Mouse (Mus musculus): ENCODE results near the gene Runx1. TPM values are rescaled to one million over a fixed set of nuclear protein-coding genes. Genes with fewer than 3 reads are reported as not detected.

The Runx1 gene
- polyA plus RNA-seq, 1 experiment from 2014 or later, result 0.94 TPM

GRCm38 (mm10) chr16:92767423-92767822, 58.5 kb downstream of the Runx1 start:
- no peak overlapping the region for H3K9ac ChIP-seq (ENCODE audit: low read depth, low read length)
- no peaks in the 10 kb centered on the region for H3K27me3 ChIP-seq (replicated peaks; ENCODE audit: control insufficient read depth, insufficient read depth, low read length)
- no peaks in the 10 kb centered on the region for H3K36me3 ChIP-seq (ENCODE audit: control insufficient read depth, insufficient read depth, low read length)
- ATAC-seq, result no peak
- no peak overlapping the region for H3K4me3 ChIP-seq (ENCODE audit: low read length)
- H3K9me3 ChIP-seq (ENCODE audit: control insufficient read depth, low read length), result no peaks in the 10 kb centered on the region
- no peak overlapping the region for H3K4me2 ChIP-seq (ENCODE audit: low read length)
- H3K27ac ChIP-seq (ENCODE audit: low read depth, low read length), result no peak overlapping the region
- no peaks in the 10 kb centered on the region for H3K4me1 ChIP-seq (ENCODE audit: control insufficient read depth, insufficient read depth, low read depth, low read length)
- WGBS, result 93% methylated on average over 7 of the region's 7 CpGs

GRCm38 (mm10) chr16:92764741-92765396, 61.1 kb downstream of the Runx1 start:
- no peaks in the 10 kb centered on the region for H3K27me3 ChIP-seq (replicated peaks; ENCODE audit: control insufficient read depth, insufficient read depth, low read length)
- H3K27ac ChIP-seq (ENCODE audit: low read depth, low read length), result no peak overlapping the region
- no peaks in the 10 kb centered on the region for H3K4me1 ChIP-seq (ENCODE audit: control insufficient read depth, insufficient read depth, low read depth, low read length)
- H3K4me2 ChIP-seq (ENCODE audit: low read length), result no peak overlapping the region
- no peaks in the 10 kb centered on the region for H3K9me3 ChIP-seq (ENCODE audit: control insufficient read depth, low read length)
- H3K4me3 ChIP-seq (ENCODE audit: low read length), result no peak overlapping the region
- no peak overlapping the region for H3K9ac ChIP-seq (ENCODE audit: low read depth, low read length)
- no peak for ATAC-seq
- WGBS, result 81% methylated on average over 13 of the region's 13 CpGs
- H3K36me3 ChIP-seq (ENCODE audit: control insufficient read depth, insufficient read depth, low read length), result no peaks in the 10 kb centered on the region

- ATAC-seq, result no peak
- H3K9me3 ChIP-seq (ENCODE audit: control insufficient read depth, low read length), result no peaks in the 10 kb centered on the region
- H3K4me2 ChIP-seq (ENCODE audit: low read length), result no peak overlapping the region
- no peak overlapping the region for H3K4me3 ChIP-seq (ENCODE audit: low read length)
- H3K4me1 ChIP-seq (ENCODE audit: control insufficient read depth, insufficient read depth, low read depth, low read length), result no peaks in the 10 kb centered on the region
- H3K27me3 ChIP-seq (replicated peaks; ENCODE audit: control insufficient read depth, insufficient read depth, low read length), result no peaks in the 10 kb centered on the region
- H3K9ac ChIP-seq (ENCODE audit: low read depth, low read length), result no peak overlapping the region
- WGBS, result 86% methylated on average over 3 of the region's 3 CpGs
- H3K36me3 ChIP-seq (ENCODE audit: control insufficient read depth, insufficient read depth, low read length), result no peaks in the 10 kb centered on the region
- no peak overlapping the region for H3K27ac ChIP-seq (ENCODE audit: low read depth, low read length)
Measured at GRCm38 (mm10) chr16:92763666-92764065, 62.3 kb downstream of the Runx1 start.

GRCm38 (mm10) chr16:92761968-92762521, 63.9 kb downstream of the Runx1 start:
- H3K4me2 ChIP-seq (ENCODE audit: low read length), result no peak overlapping the region
- ATAC-seq, result no peak
- H3K9me3 ChIP-seq (ENCODE audit: control insufficient read depth, low read length), result no peaks in the 10 kb centered on the region
- no peaks in the 10 kb centered on the region for H3K4me1 ChIP-seq (ENCODE audit: control insufficient read depth, insufficient read depth, low read depth, low read length)
- H3K36me3 ChIP-seq (ENCODE audit: control insufficient read depth, insufficient read depth, low read length), result no peaks in the 10 kb centered on the region
- 74% methylated on average over 15 of the region's 15 CpGs for WGBS
- no peak overlapping the region for H3K9ac ChIP-seq (ENCODE audit: low read depth, low read length)
- no peak overlapping the region for H3K27ac ChIP-seq (ENCODE audit: low read depth, low read length)
- no peaks in the 10 kb centered on the region for H3K27me3 ChIP-seq (replicated peaks; ENCODE audit: control insufficient read depth, insufficient read depth, low read length)
- no peak overlapping the region for H3K4me3 ChIP-seq (ENCODE audit: low read length)

GRCm38 (mm10) chr16:92760091-92760490, 65.9 kb downstream of the Runx1 start:
- Histone ChIP-seq H3K4me2 (ENCODE audit: low read length) (no peak overlapping the region), H3K9ac (ENCODE audit: low read depth, low read length) (no peak overlapping the region), H3K27ac (ENCODE audit: low read depth, low read length) (no peak overlapping the region), H3K36me3 (ENCODE audit: control insufficient read depth, insufficient read depth, low read length) (no peaks in the 10 kb centered on the region), H3K9me3 (ENCODE audit: control insufficient read depth, low read length) (no peaks in the 10 kb centered on the region), H3K4me3 (ENCODE audit: low read length) (no peak overlapping the region), H3K27me3 (replicated peaks; ENCODE audit: control insufficient read depth, insufficient read depth, low read length) (no peaks in the 10 kb centered on the region), H3K4me1 (ENCODE audit: control insufficient read depth, insufficient read depth, low read depth, low read length) (no peaks in the 10 kb centered on the region)
- ATAC-seq, result no peak
- 96% methylated on average over 3 of the region's 3 CpGs for WGBS

- Histone ChIP-seq H3K4me2 (ENCODE audit: low read length) (no peak overlapping the region), H3K27ac (ENCODE audit: low read depth, low read length) (no peak overlapping the region), H3K4me3 (ENCODE audit: low read length) (no peak overlapping the region), H3K4me1 (ENCODE audit: control insufficient read depth, insufficient read depth, low read depth, low read length) (no peaks in the 10 kb centered on the region), H3K9me3 (ENCODE audit: control insufficient read depth, low read length) (no peaks in the 10 kb centered on the region), H3K27me3 (replicated peaks; ENCODE audit: control insufficient read depth, insufficient read depth, low read length) (no peaks in the 10 kb centered on the region), H3K9ac (ENCODE audit: low read depth, low read length) (no peak overlapping the region), H3K36me3 (ENCODE audit: control insufficient read depth, insufficient read depth, low read length) (no peaks in the 10 kb centered on the region)
- 86% methylated on average over 4 of the region's 4 CpGs for WGBS
- no peak for ATAC-seq
Measured at GRCm38 (mm10) chr16:92757564-92757963, 68.4 kb downstream of the Runx1 start.

- Histone ChIP-seq H3K4me2 (ENCODE audit: low read length) (no peak overlapping the region), H3K27me3 (replicated peaks; ENCODE audit: control insufficient read depth, insufficient read depth, low read length) (no peaks in the 10 kb centered on the region), H3K4me1 (ENCODE audit: control insufficient read depth, insufficient read depth, low read depth, low read length) (no peaks in the 10 kb centered on the region), H3K9me3 (ENCODE audit: control insufficient read depth, low read length) (no peaks in the 10 kb centered on the region), H3K9ac (ENCODE audit: low read depth, low read length) (no peak overlapping the region), H3K36me3 (ENCODE audit: control insufficient read depth, insufficient read depth, low read length) (no peaks in the 10 kb centered on the region), H3K4me3 (ENCODE audit: low read length) (no peak overlapping the region), H3K27ac (ENCODE audit: low read depth, low read length) (no peak overlapping the region)
- WGBS, result 88% methylated on average over 3 of the region's 3 CpGs
- ATAC-seq, result no peak
Measured at GRCm38 (mm10) chr16:92753944-92754343, 72.0 kb downstream of the Runx1 start.

GRCm38 (mm10) chr16:92753139-92753538, 72.8 kb downstream of the Runx1 start:
- ATAC-seq, result no peak
- no peaks in the 10 kb centered on the region for H3K27me3 ChIP-seq (replicated peaks; ENCODE audit: control insufficient read depth, insufficient read depth, low read length)
- H3K4me1 ChIP-seq (ENCODE audit: control insufficient read depth, insufficient read depth, low read depth, low read length), result no peaks in the 10 kb centered on the region
- 94% methylated on average over 8 of the region's 8 CpGs for WGBS
- no peaks in the 10 kb centered on the region for H3K9me3 ChIP-seq (ENCODE audit: control insufficient read depth, low read length)
- no peak overlapping the region for H3K9ac ChIP-seq (ENCODE audit: low read depth, low read length)
- no peak overlapping the region for H3K27ac ChIP-seq (ENCODE audit: low read depth, low read length)
- H3K36me3 ChIP-seq (ENCODE audit: control insufficient read depth, insufficient read depth, low read length), result no peaks in the 10 kb centered on the region
- H3K4me2 ChIP-seq (ENCODE audit: low read length), result no peak overlapping the region
- no peak overlapping the region for H3K4me3 ChIP-seq (ENCODE audit: low read length)

GRCm38 (mm10) chr16:92748272-92748671, 77.7 kb downstream of the Runx1 start:
- no peak overlapping the region for H3K9ac ChIP-seq (ENCODE audit: low read depth, low read length)
- H3K27me3 ChIP-seq (replicated peaks; ENCODE audit: control insufficient read depth, insufficient read depth, low read length), result no peaks in the 10 kb centered on the region
- WGBS, result 84% methylated on average over 1 of the region's 1 CpGs
- H3K9me3 ChIP-seq (ENCODE audit: control insufficient read depth, low read length), result no peaks in the 10 kb centered on the region
- H3K4me1 ChIP-seq (ENCODE audit: control insufficient read depth, insufficient read depth, low read depth, low read length), result no peaks in the 10 kb centered on the region
- H3K27ac ChIP-seq (ENCODE audit: low read depth, low read length), result no peak overlapping the region
- no peak overlapping the region for H3K4me2 ChIP-seq (ENCODE audit: low read length)
- H3K4me3 ChIP-seq (ENCODE audit: low read length), result no peak overlapping the region
- no peaks in the 10 kb centered on the region for H3K36me3 ChIP-seq (ENCODE audit: control insufficient read depth, insufficient read depth, low read length)
- no peak for ATAC-seq

Measured in hindbrain, embryonic 16.5 days (tissue).